Mouse (Mus musculus) liver, embryonic 14.5 days (tissue): Measurements from ENCODE around the gene Tfb1m. TPM values are rescaled to one million over a fixed set of nuclear protein-coding genes. Genes with fewer than 3 reads are reported as not detected.

Experiments
- ATAC-seq: fragments of 200-750 bp; cut with Nextera tagmentation; 2 replicates; pipeline ENCODE4 v1.8.0; 2017; ENCODE audit warnings: moderate number of reproducible peaks, mild to moderate bottlenecking, moderate library complexity; ENCODE audit not compliant: insufficient read depth
- DNase-seq, 3 experiments: peaks; one replicate each; pipeline ENCODE4 v3.0.0-alpha.2; 2012 to 2013; ENCODE audit warnings: low read depth in 3 of 3, low spot score in 3 of 3
- H3K27ac ChIP-seq: fragments of 300-500 bp; sonication (generic); 2 replicates; pipeline ENCODE4 v1.5.1; 2014; ENCODE audit warnings: moderate library complexity, mild to moderate bottlenecking, control low read depth, inconsistent platforms
- H3K27me3 ChIP-seq: fragments of 300-500 bp; sonication (generic); 2 replicates; pipeline ENCODE4 v1.6.1; 2014; ENCODE audit warnings: mild to moderate bottlenecking, low read length, moderate library complexity; ENCODE audit not compliant: control insufficient read depth, insufficient read depth
- H3K36me3 ChIP-seq: fragments of 300-500 bp; sonication (generic); replicated peaks from 2 replicates; pipeline ENCODE4 v1.6.1; 2014; ENCODE audit warnings: low read depth; ENCODE audit not compliant: control insufficient read depth, insufficient read depth
- H3K4me1 ChIP-seq, 2 experiments: fragments of 200-500 bp in 1 of 2; fragments of 300-500 bp in 1 of 2; sonication (generic) in 1 of 2; replicated peaks; 2 replicates each; pipeline ENCODE4 v1.6.1; 2012 to 2014; ENCODE audit warnings: antibody characterized with exemption in 1 of 2, inconsistent platforms in 1 of 2, low read length in 1 of 2; ENCODE audit not compliant: control insufficient read depth in 2 of 2, insufficient read depth in 2 of 2
- H3K4me2 ChIP-seq: fragments of 300-500 bp; sonication (generic); 2 replicates; pipeline ENCODE4 v1.6.1; 2014; ENCODE audit warnings: low read depth, mild to moderate bottlenecking, control low read depth, moderate library complexity
- H3K4me3 ChIP-seq, 2 experiments: fragments of 200-500 bp in 1 of 2; fragments of 300-500 bp in 1 of 2; sonication (generic) in 1 of 2; 2 replicates each; pipeline ENCODE4 v1.5.1; 2012 to 2014; ENCODE audit warnings: low read depth in 2 of 2, low read length in 2 of 2, mild to moderate bottlenecking in 2 of 2, control low read depth in 1 of 2, inconsistent platforms in 1 of 2, moderate library complexity in 1 of 2; ENCODE audit not compliant: insufficient read depth in 1 of 2
- H3K9ac ChIP-seq: fragments of 300-500 bp; sonication (generic); replicated peaks from 2 replicates; pipeline ENCODE4 v1.6.1; 2014; ENCODE audit warnings: mild to moderate bottlenecking, control low read depth, moderate library complexity
- H3K9me3 ChIP-seq: fragments of 300-500 bp; sonication (generic); 2 replicates; pipeline ENCODE4 v1.6.1; 2016; ENCODE audit warnings: low read length, mixed read lengths; ENCODE audit not compliant: control insufficient read depth
- CTCF ChIP-seq: IDR thresholded peaks from 2 replicates; pipeline ENCODE4 v1.5.1; 2016; ENCODE audit warnings: antibody characterized with exemption, low read depth, control low read depth
- EP300 ChIP-seq: IDR thresholded peaks from 2 replicates; pipeline ENCODE4 v1.6.1; 2016; ENCODE audit warnings: antibody characterized with exemption, low read depth
- WGBS: fragments of 180-500 bp; shearing (Covaris S2); extraction: QIAGEN DNeasy Blood & Tissue Kit; methylation state at CpG from one replicate; pipeline ENCODE4 v1.1.7; 2014; ENCODE audit not compliant: insufficient replicate concordance; 5-methylcytosine and 5-hydroxymethylcytosine counted together
- polyA plus RNA-seq, 2 experiments: library from polyadenylated mRNA; depleted of rRNA in 1 of 2; stranded (reverse) in 1 of 2; unstranded in 1 of 2; fragments of >200 nt; fragmentation: Nextera tagmentation in 1 of 2; extraction: Ambion mirVana in 1 of 2; gene quantifications; 2 replicates each; pipeline versions ENCODE4 v1.2.1 to v1.2.3; 2012 to 2014

Tfb1m gene
- polyA plus RNA-seq, 2 experiments = 9.8 to 12.9 TPM

DNA sequence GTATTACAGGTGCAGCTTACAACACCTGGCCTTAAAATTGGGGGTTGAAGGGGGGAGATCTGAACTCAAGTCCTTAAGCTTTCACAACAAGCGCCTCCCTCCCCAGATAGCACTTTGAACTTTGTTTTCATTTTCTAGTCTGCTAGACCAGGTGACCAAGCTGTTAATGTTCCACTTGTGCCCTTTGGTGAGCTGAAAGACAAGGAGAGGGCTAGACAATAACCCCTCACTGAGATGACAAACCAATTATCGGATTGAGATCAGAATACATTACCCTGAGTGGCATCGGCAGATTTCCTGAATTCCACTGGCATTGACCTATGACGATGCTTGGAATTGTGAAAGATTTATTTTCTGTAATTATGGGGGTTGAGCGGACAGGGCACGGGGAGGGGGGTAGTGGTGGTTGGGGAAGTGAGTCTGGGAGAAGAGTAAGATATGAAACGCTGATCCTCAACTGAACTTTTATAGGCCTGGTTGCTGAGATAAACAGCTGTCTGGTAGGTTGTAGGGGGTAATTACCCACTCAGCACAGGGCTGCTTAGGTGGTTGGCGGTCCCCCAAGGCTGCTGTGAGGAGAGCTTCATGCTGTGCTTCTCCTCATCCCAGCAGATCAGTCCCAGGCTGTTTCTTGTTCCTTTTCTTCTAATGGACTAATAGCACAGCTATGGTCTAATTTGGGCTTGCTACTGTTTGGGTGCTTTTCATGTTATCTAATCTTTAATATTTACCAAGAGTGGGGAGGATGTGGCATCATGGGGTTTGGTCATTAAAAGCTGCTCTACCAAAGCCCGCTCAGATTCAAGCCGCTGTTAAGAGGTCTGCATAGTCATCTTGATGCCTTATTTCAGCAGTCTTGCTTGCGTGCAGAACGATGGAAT is 69.6 kb downstream of the Tfb1m start:
- Histone ChIP-seq H3K27ac (no peak overlapping the region), H3K36me3 (no peaks in the 10 kb centered on the region), H3K9me3 (no peaks in the 10 kb centered on the region), H3K9ac (no peak overlapping the region), H3K27me3 (no peaks in the 10 kb centered on the region), H3K4me2 (no peak overlapping the region), H3K4me1 (peaks cover 0 to 6% of the 10 kb centered on the region in 2 experiments; a peak in 2 of 4 replicates), H3K4me3 (no peak overlapping the region)
- TF ChIP-seq CTCF = no peak
- no peak for TF ChIP-seq EP300
- ATAC-seq (0 out of 2 replicates have a peak, but pooled peaks have one; percentile 28), DNase-seq (no peak)
- 39% methylated on average over 12 of the region's 12 CpGs for WGBS

- H3K27ac ChIP-seq = no peak overlapping the region
- ATAC-seq = no peak
- peaks cover 0 to 6% of the 10 kb centered on the region in 2 experiments; a peak in 2 of 4 replicates for H3K4me1 ChIP-seq
These were observed 70.4 kb downstream of the Tfb1m start for GRCm38 (mm10) chr17:3487211-3487610.

DNA sequence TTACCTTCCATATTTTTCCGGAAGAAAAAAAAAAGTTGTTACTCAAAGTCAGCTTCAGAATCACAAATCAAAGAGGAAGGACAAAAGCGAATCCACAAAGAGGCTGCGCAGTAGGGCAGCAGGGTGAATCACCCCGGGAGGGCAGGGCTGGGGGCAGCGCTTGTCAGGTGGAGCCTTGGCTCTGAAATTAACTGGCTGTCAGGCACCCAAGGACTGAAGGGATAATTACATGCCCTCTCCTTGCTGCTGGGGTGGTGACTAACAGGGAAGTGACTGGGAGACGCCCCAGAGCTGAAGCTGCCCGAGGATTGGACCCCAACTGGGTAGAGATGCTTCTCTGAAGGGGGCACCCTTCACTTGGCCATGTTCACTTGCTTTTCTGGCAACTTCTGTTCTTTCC is 71.7 kb downstream of the Tfb1m start:
- Histone ChIP-seq H3K9ac (no peak overlapping the region), H3K27ac (no peak overlapping the region), H3K9me3 (no peaks in the 10 kb centered on the region), H3K27me3 (no peaks in the 10 kb centered on the region), H3K4me1 (peaks cover 0 to 6% of the 10 kb centered on the region in 2 experiments; a peak in 2 of 4 replicates), H3K36me3 (no peaks in the 10 kb centered on the region), H3K4me2 (no peak overlapping the region), H3K4me3 (no peak overlapping the region)
- WGBS = 60% methylated on average over 7 of the region's 7 CpGs
- no peak for DNase-seq
- no peak for ATAC-seq
- no peak for TF ChIP-seq CTCF
- TF ChIP-seq EP300 = no peak

More at GRCm38 (mm10) chr17:3487211-3487610, 70.4 kb downstream of the Tfb1m start:
- no peak overlapping the region for H3K4me3 ChIP-seq
- DNase-seq = no peak
- H3K9me3 ChIP-seq = no peaks in the 10 kb centered on the region
- no peaks in the 10 kb centered on the region for H3K27me3 ChIP-seq
- TF ChIP-seq EP300 = no peak
- TF ChIP-seq CTCF = no peak
- no peak overlapping the region for H3K4me2 ChIP-seq
- no peaks in the 10 kb centered on the region for H3K36me3 ChIP-seq
- WGBS = 74% methylated on average over 4 of the region's 4 CpGs
- no peak overlapping the region for H3K9ac ChIP-seq

DNA sequence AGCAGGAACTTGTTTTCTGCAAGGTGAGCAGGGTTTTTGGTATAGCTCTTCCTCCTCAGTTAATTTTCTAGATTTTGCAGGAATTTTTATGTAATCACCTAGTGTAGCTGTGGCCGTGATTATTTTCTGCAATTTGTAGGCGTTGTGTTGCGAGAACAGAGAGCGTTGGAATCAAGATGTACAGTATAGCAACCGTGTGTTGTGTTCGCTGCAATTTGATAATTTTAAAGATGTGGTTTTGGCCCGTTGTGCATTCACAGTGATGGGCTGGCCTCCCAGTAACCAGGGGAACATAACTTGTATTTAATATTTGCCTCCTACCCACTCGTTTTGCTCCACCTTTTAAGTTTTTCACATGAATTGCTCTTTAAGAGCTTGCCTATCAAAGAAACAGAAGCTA is 74.5 kb downstream of the Tfb1m start:
- Histone ChIP-seq H3K4me3 (no peak overlapping the region), H3K27me3 (no peaks in the 10 kb centered on the region), H3K4me1 (peaks cover 0 to 5% of the 10 kb centered on the region in 2 experiments; a peak in 2 of 4 replicates), H3K9ac (no peak overlapping the region), H3K27ac (no peak overlapping the region), H3K4me2 (no peak overlapping the region), H3K36me3 (no peaks in the 10 kb centered on the region), H3K9me3 (no peaks in the 10 kb centered on the region)
- ATAC-seq (no peak), DNase-seq (no peak)
- TF ChIP-seq CTCF (no peak), EP300 (no peak)
- WGBS = 59% methylated on average over 8 of the region's 8 CpGs
